Mouse (Mus musculus) heart, embryonic 16.5 days (tissue): Measurements from ENCODE around the gene Psen2. TPM values are rescaled to one million over a fixed set of nuclear protein-coding genes. Genes with fewer than 3 reads are reported as not detected.
A peak's percentile ranks its signal among the peaks of the same experiment; 100 is the strongest.

Experiments
- ATAC-seq: fragments of 200-750 bp; cut with Nextera tagmentation; replicated peaks from 2 replicates; pipeline ENCODE4 v1.8.0; 2017; ENCODE audit warnings: moderate number of reproducible peaks; ENCODE audit not compliant: insufficient read depth, low FRiP score; ENCODE audit errors: extremely low read depth
- H3K27ac ChIP-seq: fragments of 300-500 bp; sonication (generic); 2 replicates; pipeline ENCODE4 v1.5.1; 2014; ENCODE audit warnings: mild to moderate bottlenecking, low read length, control low read depth, moderate library complexity
- H3K27me3 ChIP-seq: fragments of 300-500 bp; sonication (generic); 2 replicates; pipeline ENCODE4 v1.6.1; 2014; ENCODE audit warnings: low read length, mixed read lengths; ENCODE audit not compliant: control insufficient read depth, insufficient read depth
- H3K36me3 ChIP-seq: fragments of 300-500 bp; sonication (generic); 2 replicates; pipeline ENCODE4 v1.6.1; 2014; ENCODE audit not compliant: control insufficient read depth, insufficient read depth
- H3K4me1 ChIP-seq: fragments of 300-500 bp; sonication (generic); 2 replicates; pipeline ENCODE4 v1.6.1; 2014; ENCODE audit warnings: low read length, mixed read lengths; ENCODE audit not compliant: control insufficient read depth, insufficient read depth
- H3K4me2 ChIP-seq: fragments of 300-500 bp; sonication (generic); 2 replicates; pipeline ENCODE4 v1.6.1; 2014; ENCODE audit warnings: low read depth, mild to moderate bottlenecking, control low read depth, low read length
- H3K4me3 ChIP-seq: fragments of 300-500 bp; sonication (generic); 2 replicates; pipeline ENCODE4 v1.5.1; 2014; ENCODE audit warnings: mild to moderate bottlenecking, control low read depth, low read length
- H3K9ac ChIP-seq: fragments of 300-500 bp; sonication (generic); 2 replicates; pipeline ENCODE4 v1.6.1; 2014; ENCODE audit warnings: low read length, control low read depth
- H3K9me3 ChIP-seq: fragments of 300-500 bp; sonication (generic); replicated peaks from 2 replicates; pipeline ENCODE4 v1.6.1; 2016; ENCODE audit warnings: low read length; ENCODE audit not compliant: control insufficient read depth
- WGBS: fragments of 180-500 bp; shearing (Covaris S2); extraction: QIAGEN DNeasy Blood & Tissue Kit; methylation state at CpG from one replicate; pipeline ENCODE4 v1.1.7; 2014; 5-methylcytosine and 5-hydroxymethylcytosine counted together
- polyA plus RNA-seq: library from polyadenylated mRNA; unstranded; fragments of >200 nt; fragmentation: Nextera tagmentation; extraction: Ambion mirVana; gene quantifications from 2 replicates; pipeline ENCODE4 v1.2.1, GENCODE M21; 2015

Gene Psen2
- polyA plus RNA-seq, 1 experiment from 2014 or later = 16.5 TPM

GRCm38 (mm10) chr1:180181966-180182319, 81.3 kb downstream of the Psen2 start:
- no peak for ATAC-seq
- Histone ChIP-seq H3K4me1 (peaks cover 35% of the 10 kb centered on the region), H3K27me3 (no peaks in the 10 kb centered on the region), H3K4me2 (no peak overlapping the region), H3K36me3 (no peaks in the 10 kb centered on the region), H3K27ac (no peak overlapping the region), H3K9me3 (no peaks in the 10 kb centered on the region), H3K9ac (no peak overlapping the region), H3K4me3 (no peak overlapping the region)
- WGBS = 82% methylated on average over 9 of the region's 9 CpGs

GRCm38 (mm10) chr1:180181304-180181965, 81.8 kb downstream of the Psen2 start:
- Histone ChIP-seq H3K36me3 (no peaks in the 10 kb centered on the region), H3K27ac (no peak overlapping the region), H3K9ac (no peak overlapping the region), H3K4me1 (peaks cover 30% of the 10 kb centered on the region), H3K4me3 (no peak overlapping the region), H3K27me3 (no peaks in the 10 kb centered on the region), H3K4me2 (no peak overlapping the region), H3K9me3 (no peaks in the 10 kb centered on the region)
- ATAC-seq = no peak
- 83% methylated on average over 7 of the region's 7 CpGs for WGBS

GRCm38 (mm10) chr1:180179840-180180239, 83.4 kb downstream of the Psen2 start:
- H3K9ac ChIP-seq = peak overlapping the region; percentile 49; the same call in 1 of the 2 replicates

GRCm38 (mm10) chr1:180179100-180179499, 84.1 kb downstream of the Psen2 start:
- 93% methylated on average over 4 of the region's 4 CpGs for WGBS
- no peak for ATAC-seq
- H3K4me3 ChIP-seq = no peak overlapping the region

More at GRCm38 (mm10) chr1:180179840-180180239, 83.4 kb downstream of the Psen2 start:
- H3K4me3 ChIP-seq = no peak overlapping the region
- WGBS = 51% methylated on average over 2 of the region's 2 CpGs
- H3K27ac ChIP-seq = peak overlapping the region; percentile 84
- 0 out of 2 replicates have a peak, but pooled peaks have one; percentile 31 for ATAC-seq
- no peaks in the 10 kb centered on the region for H3K36me3 ChIP-seq
- peaks cover 17% of the 10 kb centered on the region for H3K4me1 ChIP-seq
- H3K4me2 ChIP-seq = no peak overlapping the region
- no peaks in the 10 kb centered on the region for H3K27me3 ChIP-seq
- no peaks in the 10 kb centered on the region for H3K9me3 ChIP-seq

GRCm38 (mm10) chr1:180178340-180178739, 84.9 kb downstream of the Psen2 start:
- no peak for ATAC-seq
- H3K9ac ChIP-seq = no peak overlapping the region
- 88% methylated on average over 9 of the region's 9 CpGs for WGBS
- H3K27me3 ChIP-seq = no peaks in the 10 kb centered on the region
- no peak overlapping the region for H3K27ac ChIP-seq
- peaks cover 12% of the 10 kb centered on the region; the same call in 1 of the 2 replicates for H3K4me1 ChIP-seq
- H3K9me3 ChIP-seq = no peaks in the 10 kb centered on the region
- no peak overlapping the region for H3K4me2 ChIP-seq
- H3K4me3 ChIP-seq = no peak overlapping the region
- H3K36me3 ChIP-seq = no peaks in the 10 kb centered on the region

More at GRCm38 (mm10) chr1:180179100-180179499, 84.1 kb downstream of the Psen2 start:
- H3K27ac ChIP-seq = peak overlapping the region; percentile 84
- no peaks in the 10 kb centered on the region for H3K27me3 ChIP-seq
- H3K36me3 ChIP-seq = no peaks in the 10 kb centered on the region
- no peak overlapping the region for H3K4me2 ChIP-seq
- H3K4me1 ChIP-seq = peaks cover 12% of the 10 kb centered on the region; the same call in 1 of the 2 replicates
- H3K9ac ChIP-seq = no peak overlapping the region
- no peaks in the 10 kb centered on the region for H3K9me3 ChIP-seq

Other genes with a start within 250 kb of the Psen2 start
- gene Coq8a, start 63.8 kb downstream of the Psen2 start, polyA plus RNA-seq = 70.0 and 89.0 TPM in 2 replicates
- 7.3 and 8.7 TPM in 2 replicates for gene Itpkb, start 67.0 kb upstream of the Psen2 start, polyA plus RNA-seq
- gene Stum, start 220.1 kb upstream of the Psen2 start, polyA plus RNA-seq = 0.44 and 1.00 TPM in 2 replicates